Mouse (Mus musculus) hindbrain, embryonic 16.5 days (tissue): ENCODE measurements around the gene Gss. TPM values are rescaled to one million over a fixed set of nuclear protein-coding genes. Genes with fewer than 3 reads are reported as not detected.
"Not testable (repeated sequence)": the region's sequence is repeated elsewhere in the genome, so short reads cannot be mapped to it uniquely, and the experiment has no call there.

Experiments used
- ATAC-seq: fragments of 200-750 bp; cut with Nextera tagmentation; 2 replicates; pipeline ENCODE4 v1.8.0; 2017; ENCODE audit warnings: moderate TSS enrichment, moderate library complexity
- H3K27ac ChIP-seq: fragments of 300-500 bp; sonication (generic); 2 replicates; pipeline ENCODE4 v1.5.1; 2014; ENCODE audit warnings: low read depth, mild to moderate bottlenecking, control low read depth, low read length, moderate library complexity
- H3K27me3 ChIP-seq: fragments of 300-500 bp; sonication (generic); replicated peaks from 2 replicates; pipeline ENCODE4 v1.6.1; 2014; ENCODE audit warnings: low read length; ENCODE audit not compliant: control insufficient read depth, insufficient read depth
- H3K36me3 ChIP-seq: fragments of 300-500 bp; sonication (generic); 2 replicates; pipeline ENCODE4 v1.6.1; 2014; ENCODE audit warnings: mild to moderate bottlenecking, low read length, moderate library complexity, mixed read lengths; ENCODE audit not compliant: control insufficient read depth, insufficient read depth
- H3K4me1 ChIP-seq: fragments of 300-500 bp; sonication (generic); 2 replicates; pipeline ENCODE4 v1.6.1; 2014; ENCODE audit warnings: low read depth, low read length; ENCODE audit not compliant: control insufficient read depth, insufficient read depth
- H3K4me2 ChIP-seq: fragments of 300-500 bp; sonication (generic); 2 replicates; pipeline ENCODE4 v1.6.1; 2014; ENCODE audit warnings: mild to moderate bottlenecking, low read length, control low read depth, moderate library complexity
- H3K4me3 ChIP-seq: fragments of 300-500 bp; sonication (generic); 2 replicates; pipeline ENCODE4 v1.5.1; 2014; ENCODE audit warnings: mild to moderate bottlenecking, low read length, control low read depth, moderate library complexity
- H3K9ac ChIP-seq: fragments of 300-500 bp; sonication (generic); 2 replicates; pipeline ENCODE4 v1.6.1; 2014; ENCODE audit warnings: low read depth, mild to moderate bottlenecking, control low read depth, low read length, moderate library complexity
- H3K9me3 ChIP-seq: fragments of 300-500 bp; sonication (generic); 2 replicates; pipeline ENCODE4 v1.6.1; 2014; ENCODE audit warnings: mild to moderate bottlenecking, low read length, moderate library complexity; ENCODE audit not compliant: control insufficient read depth
- WGBS: fragments of 180-500 bp; shearing (Covaris S2); extraction: QIAGEN DNeasy Blood & Tissue Kit; methylation state at CpG from one replicate; pipeline ENCODE4 v1.1.7; 2014; 5-methylcytosine and 5-hydroxymethylcytosine counted together
- polyA plus RNA-seq: library from polyadenylated mRNA; unstranded; fragments of >200 nt; fragmentation: Nextera tagmentation; extraction: Ambion mirVana; gene quantifications from 2 replicates; pipeline ENCODE4 v1.2.1, GENCODE M21; 2015

The Gss gene
- polyA plus RNA-seq, 1 experiment from 2014 or later = 15.7 TPM

DNA sequence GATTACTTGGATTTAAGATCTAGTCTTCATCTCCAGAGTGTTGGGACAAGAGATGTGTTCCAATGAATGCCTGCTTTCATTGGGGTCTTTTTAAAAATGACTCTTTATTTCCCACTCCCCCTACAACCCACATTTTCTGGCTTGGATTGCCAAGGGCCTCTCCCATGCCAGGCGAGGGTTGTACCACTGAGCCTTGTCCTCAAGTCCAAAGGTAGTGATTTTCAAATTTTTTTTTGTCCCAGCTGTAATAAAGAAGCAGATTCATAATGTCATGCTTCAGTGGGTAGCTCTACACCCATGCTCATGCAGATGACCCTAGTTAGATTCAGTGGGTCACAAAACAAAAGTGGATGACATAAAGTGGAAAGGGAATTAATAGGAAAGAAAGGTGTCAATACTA, 45.7 kb downstream of the Gss start:
- H3K4me3 ChIP-seq = no peak overlapping the region
- no peak overlapping the region for H3K4me2 ChIP-seq
- no peak overlapping the region for H3K27ac ChIP-seq
- H3K36me3 ChIP-seq = no peaks in the 10 kb centered on the region
- no peak for ATAC-seq
- H3K27me3 ChIP-seq = no peaks in the 10 kb centered on the region
- no peaks in the 10 kb centered on the region for H3K4me1 ChIP-seq
- no peaks in the 10 kb centered on the region for H3K9me3 ChIP-seq
- WGBS = 78% methylated on average over 1 of the region's 1 CpGs
- H3K9ac ChIP-seq = no peak overlapping the region

DNA sequence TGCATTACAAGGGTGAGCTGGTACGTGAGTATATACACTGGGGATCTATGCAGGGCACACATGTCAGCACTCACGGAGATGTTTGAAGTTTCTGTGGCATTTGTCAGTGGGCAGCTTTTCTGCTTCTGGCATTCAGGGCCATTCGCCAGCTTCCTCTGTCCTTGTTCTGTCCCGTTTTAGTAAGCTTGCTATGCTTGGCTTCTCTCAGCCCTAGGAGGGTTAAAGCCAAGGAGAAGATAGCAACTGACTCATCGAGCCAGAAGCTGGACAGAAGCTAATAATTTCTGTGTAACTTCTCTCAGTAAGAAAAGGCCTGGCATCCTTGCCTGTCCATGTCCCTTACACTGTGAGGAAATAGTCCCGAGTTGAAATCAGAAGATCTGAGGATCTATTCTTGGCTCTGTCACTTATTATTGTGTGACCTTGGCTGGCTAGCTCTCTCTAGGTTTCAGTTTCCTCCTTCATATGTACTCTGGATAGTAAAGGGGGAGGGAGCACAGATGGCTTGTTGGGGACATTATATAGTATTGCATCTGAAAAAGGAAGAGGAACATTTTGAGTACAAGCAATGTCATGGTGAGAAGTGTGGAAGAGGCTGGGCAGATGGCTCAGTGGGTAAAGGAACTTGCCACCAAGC, 51.7 kb downstream of the Gss start:
- WGBS = 55% methylated on average over 6 of the region's 6 CpGs

DNA sequence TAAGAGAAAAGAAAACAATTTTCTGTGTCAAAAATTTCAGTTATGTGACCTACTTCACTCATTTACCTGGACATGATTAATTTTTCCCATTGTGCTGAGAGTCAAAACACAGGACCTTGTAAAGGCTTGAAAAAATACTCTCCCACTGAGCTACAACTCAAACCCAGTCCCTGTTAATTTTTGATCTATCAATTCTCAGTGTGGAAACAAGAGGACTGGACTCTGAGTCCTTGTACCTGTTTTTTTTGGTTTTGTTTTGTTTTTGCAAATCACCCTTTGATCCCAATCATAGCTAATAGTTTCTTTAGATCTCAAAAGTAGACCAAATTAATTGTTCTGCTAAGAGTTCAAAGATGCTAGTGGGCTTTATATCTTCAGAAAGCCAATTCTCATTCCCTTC, 52.9 kb downstream of the Gss start:
- H3K4me3 ChIP-seq = no peak overlapping the region
- H3K4me1 ChIP-seq = no peaks in the 10 kb centered on the region
- H3K27ac ChIP-seq = no peak overlapping the region
- no peak overlapping the region for H3K9ac ChIP-seq
- no peak overlapping the region for H3K4me2 ChIP-seq
- H3K9me3 ChIP-seq = no peaks in the 10 kb centered on the region
- ATAC-seq = no peak
- no peaks in the 10 kb centered on the region for H3K27me3 ChIP-seq
- H3K36me3 ChIP-seq = no peaks in the 10 kb centered on the region

More for the DNA sequence above, 51.7 kb downstream of the Gss start:
- Histone ChIP-seq H3K4me1 (no peaks in the 10 kb centered on the region), H3K4me2 (no peak overlapping the region), H3K27ac (no peak overlapping the region), H3K27me3 (no peaks in the 10 kb centered on the region), H3K36me3 (no peaks in the 10 kb centered on the region), H3K4me3 (no peak overlapping the region), H3K9me3 (no peaks in the 10 kb centered on the region), H3K9ac (no peak overlapping the region)
- no peak for ATAC-seq

DNA sequence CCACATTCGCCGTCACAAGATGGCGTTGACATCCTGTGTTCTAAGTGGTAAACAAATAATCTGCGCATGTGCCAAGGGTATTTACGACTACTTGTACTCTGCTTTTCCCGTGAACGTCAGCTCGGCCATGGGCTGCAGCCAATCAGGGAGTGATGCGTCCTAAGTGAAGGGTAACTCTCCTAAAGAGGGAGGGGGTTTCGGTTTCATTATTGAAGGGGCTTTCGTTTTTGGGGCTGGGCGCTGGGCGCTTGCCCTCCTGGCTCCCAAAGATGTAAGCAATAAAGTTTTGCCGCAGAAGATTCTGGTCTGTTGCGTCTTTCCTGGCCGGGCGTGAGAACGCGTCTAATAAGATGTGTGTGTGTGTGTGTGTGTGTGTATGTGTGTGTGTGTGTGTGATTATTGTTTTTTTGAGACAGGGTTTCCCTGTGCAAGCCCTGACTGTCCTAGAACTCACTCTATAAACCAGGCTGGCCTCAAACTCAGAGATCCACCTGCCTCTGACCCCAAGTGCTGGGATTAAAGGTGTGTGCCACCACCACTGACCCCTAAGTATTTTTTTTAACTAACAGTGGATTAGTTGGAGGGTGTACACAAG, 54.0 kb downstream of the Gss start:
- H3K4me2 ChIP-seq, H3K9me3 ChIP-seq, H3K4me3 ChIP-seq: not testable (repeated sequence)

DNA sequence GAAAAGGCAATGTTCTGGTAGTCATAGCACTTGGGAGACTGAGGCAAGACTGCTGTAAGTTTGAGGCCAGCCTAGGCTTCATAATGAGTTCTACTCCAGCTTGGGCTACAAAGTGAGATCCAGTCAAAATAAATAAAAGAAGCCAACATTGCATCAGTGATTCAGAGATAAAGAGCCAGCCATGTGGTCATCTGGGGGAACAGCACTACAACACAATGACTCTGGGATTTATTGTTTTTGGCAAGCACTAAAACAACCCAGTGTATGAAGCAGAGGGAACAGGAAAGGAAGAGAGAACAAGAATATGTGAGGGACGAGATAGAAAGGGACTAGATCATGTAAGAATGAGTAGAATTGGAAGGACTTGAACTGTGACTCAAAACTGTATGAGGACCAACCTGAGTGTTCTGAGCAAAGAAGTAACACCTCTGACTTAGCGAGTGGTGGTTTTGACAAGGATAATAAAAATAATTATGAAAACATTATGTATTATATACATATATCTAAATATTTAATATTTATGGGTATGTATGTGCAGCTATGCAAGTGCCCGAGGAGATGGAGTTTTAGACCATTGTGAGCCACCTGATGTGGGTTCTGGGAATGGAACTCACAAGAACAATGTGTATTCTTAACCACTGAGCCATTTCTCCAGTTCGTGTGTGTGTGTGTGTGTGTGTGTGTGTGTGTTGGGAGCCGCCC, 54.7 kb downstream of the Gss start:
- Histone ChIP-seq H3K27ac (no peak overlapping the region), H3K4me2 (no peak overlapping the region), H3K4me3 (no peak overlapping the region), H3K4me1 (no peaks in the 10 kb centered on the region), H3K9me3 (no peaks in the 10 kb centered on the region), H3K36me3 (no peaks in the 10 kb centered on the region), H3K27me3 (no peaks in the 10 kb centered on the region), H3K9ac (no peak overlapping the region)
- no peak for ATAC-seq
- 75% methylated on average over 5 of the region's 5 CpGs for WGBS

More for the DNA sequence above, 54.0 kb downstream of the Gss start:
- H3K9ac ChIP-seq, H3K27me3 ChIP-seq, ATAC-seq, H3K36me3 ChIP-seq, H3K4me1 ChIP-seq, H3K27ac ChIP-seq: not testable (repeated sequence)
- 81% methylated on average over 9 of the region's 19 CpGs for WGBS

DNA sequence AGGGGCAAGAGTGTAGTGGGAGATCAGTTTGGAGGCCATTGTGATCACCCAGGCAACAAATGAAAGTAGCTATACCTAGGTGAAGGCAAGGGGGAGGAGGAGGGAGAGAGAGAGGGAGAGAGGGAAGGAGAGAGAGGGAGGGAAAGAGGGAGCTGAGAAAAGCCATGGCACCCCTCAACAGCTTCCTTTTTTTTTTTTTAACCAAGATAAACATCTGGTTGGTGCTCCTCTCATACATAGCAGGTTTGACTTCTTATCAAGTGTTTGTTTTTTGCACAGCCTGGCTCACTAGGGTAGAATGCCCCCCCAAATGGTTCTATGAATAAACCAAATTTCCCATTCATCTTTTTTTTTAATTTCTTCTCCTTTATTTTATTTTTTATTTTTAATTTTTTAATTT, 56.3 kb downstream of the Gss start:
- Histone ChIP-seq H3K36me3 (no peaks in the 10 kb centered on the region), H3K9ac (no peak overlapping the region), H3K4me1 (no peaks in the 10 kb centered on the region), H3K4me3 (no peak overlapping the region), H3K27ac (no peak overlapping the region), H3K4me2 (no peak overlapping the region), H3K9me3 (no peaks in the 10 kb centered on the region), H3K27me3 (no peaks in the 10 kb centered on the region)
- no peak for ATAC-seq

DNA sequence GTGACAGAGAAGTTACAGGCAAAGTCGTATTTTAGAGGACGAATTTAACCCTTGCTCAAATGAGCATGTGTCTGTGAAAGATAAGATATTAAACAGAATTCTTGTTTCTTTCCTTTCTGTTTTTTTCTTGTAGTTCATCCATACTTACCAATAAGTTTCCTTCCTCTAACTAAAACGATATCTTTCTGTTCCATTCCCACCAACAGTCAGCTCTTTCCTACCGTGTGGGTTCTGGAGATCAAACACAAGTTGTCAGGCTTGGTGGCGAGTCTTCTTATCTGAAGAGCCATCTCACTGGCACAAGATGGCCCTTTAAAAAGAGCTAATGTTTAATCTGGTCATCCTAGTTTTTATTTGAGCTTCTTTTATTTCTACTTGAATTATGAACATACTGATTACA, 65.2 kb downstream of the Gss start:
- no peak overlapping the region for H3K4me2 ChIP-seq
- H3K27me3 ChIP-seq = no peaks in the 10 kb centered on the region
- ATAC-seq = no peak
- no peaks in the 10 kb centered on the region for H3K4me1 ChIP-seq
- no peak overlapping the region for H3K9ac ChIP-seq
- H3K27ac ChIP-seq = no peak overlapping the region
- WGBS = 82% methylated on average over 5 of the region's 5 CpGs
- H3K36me3 ChIP-seq = no peaks in the 10 kb centered on the region
- no peaks in the 10 kb centered on the region for H3K9me3 ChIP-seq
- H3K4me3 ChIP-seq = no peak overlapping the region

DNA sequence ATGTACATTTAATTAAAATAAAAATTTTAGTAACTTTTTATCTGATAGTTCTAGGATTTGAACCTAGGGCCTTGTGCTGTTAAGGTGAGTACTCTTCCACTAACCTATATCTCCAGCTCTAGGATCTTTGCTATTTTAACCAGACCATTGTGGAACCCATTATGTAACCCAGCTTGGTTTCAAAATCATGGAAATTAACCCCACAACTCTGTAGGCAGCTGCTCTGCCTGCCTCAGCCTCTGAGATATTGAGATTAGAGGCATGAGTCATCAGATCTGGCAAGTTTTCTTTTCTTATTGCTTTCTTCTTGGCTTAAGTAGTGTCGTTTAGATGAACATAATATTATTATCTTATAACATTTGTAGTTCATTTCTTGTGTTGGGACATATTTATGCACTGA, 68.2 kb downstream of the Gss start:
- no peak overlapping the region for H3K4me3 ChIP-seq
- no peak overlapping the region for H3K27ac ChIP-seq
- H3K4me2 ChIP-seq = no peak overlapping the region
- H3K36me3 ChIP-seq = no peaks in the 10 kb centered on the region
- no peak for ATAC-seq
- no peak overlapping the region for H3K9ac ChIP-seq
- no peaks in the 10 kb centered on the region for H3K9me3 ChIP-seq
- no peaks in the 10 kb centered on the region for H3K4me1 ChIP-seq
- 55% methylated on average over 1 of the region's 1 CpGs for WGBS
- H3K27me3 ChIP-seq = no peaks in the 10 kb centered on the region

DNA sequence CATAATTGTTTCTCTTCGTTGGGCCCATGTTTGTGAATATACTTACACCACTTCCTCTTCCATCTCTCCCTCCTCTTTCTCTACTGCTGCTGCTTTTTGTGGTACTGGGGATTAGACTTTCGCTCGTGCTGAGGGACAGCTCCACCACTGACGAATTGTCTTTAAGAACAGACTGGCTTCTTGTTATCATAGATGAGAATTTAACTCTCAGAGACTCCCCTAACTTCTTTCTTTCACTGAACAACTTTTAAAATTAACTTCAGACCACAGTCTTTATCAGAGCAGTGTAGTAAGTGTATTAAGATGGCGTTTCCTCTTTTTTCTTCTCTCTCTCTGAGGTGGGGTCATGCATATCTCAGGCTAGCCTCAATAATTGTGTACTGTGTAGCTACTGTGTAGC, 68.9 kb downstream of the Gss start:
- Histone ChIP-seq H3K4me1 (peaks cover 3% of the 10 kb centered on the region), H3K36me3 (no peaks in the 10 kb centered on the region), H3K9me3 (no peaks in the 10 kb centered on the region), H3K4me3 (no peak overlapping the region), H3K27ac (no peak overlapping the region), H3K9ac (no peak overlapping the region), H3K4me2 (no peak overlapping the region), H3K27me3 (no peaks in the 10 kb centered on the region)
- no peak for ATAC-seq
- 66% methylated on average over 5 of the region's 5 CpGs for WGBS
